Mouse (Mus musculus) heart, embryonic 13.5 days (tissue): ENCODE data around the gene B3gnt3. TPM values are rescaled to one million over a fixed set of nuclear protein-coding genes. Genes with fewer than 3 reads are reported as not detected.
"Not testable (repeated sequence)": the region's sequence is repeated elsewhere in the genome, so short reads cannot be mapped to it uniquely, and the experiment has no call there.

Experiments
- ATAC-seq: fragments of 200-750 bp; cut with Nextera tagmentation; 2 replicates; pipeline ENCODE4 v1.8.0; 2017; ENCODE audit warnings: moderate TSS enrichment; ENCODE audit not compliant: insufficient number of reproducible peaks, low FRiP score, low TSS enrichment; ENCODE audit errors: extremely low read depth
- H3K27ac ChIP-seq: fragments of 300-500 bp; sonication (generic); replicated peaks from 2 replicates; pipeline ENCODE4 v1.5.1; 2015; ENCODE audit warnings: moderate library complexity, mild to moderate bottlenecking, inconsistent platforms
- H3K27me3 ChIP-seq: fragments of 300-500 bp; sonication (generic); replicated peaks from 2 replicates; pipeline ENCODE4 v1.6.1; 2015; ENCODE audit warnings: mild to moderate bottlenecking, inconsistent platforms
- H3K36me3 ChIP-seq: fragments of 300-500 bp; sonication (generic); 2 replicates; pipeline ENCODE4 v1.6.1; 2015; ENCODE audit warnings: mild to moderate bottlenecking, inconsistent platforms
- H3K4me1 ChIP-seq: fragments of 300-500 bp; sonication (generic); 2 replicates; pipeline ENCODE4 v1.6.1; 2015; ENCODE audit warnings: inconsistent platforms
- H3K4me2 ChIP-seq: fragments of 300-500 bp; sonication (generic); 2 replicates; pipeline ENCODE4 v1.6.1; 2015; ENCODE audit warnings: inconsistent platforms, mild to moderate bottlenecking, moderate library complexity
- H3K4me3 ChIP-seq: fragments of 300-500 bp; sonication (generic); 2 replicates; pipeline ENCODE4 v1.5.1; 2015; ENCODE audit warnings: moderate library complexity, mild to moderate bottlenecking, inconsistent platforms
- H3K9ac ChIP-seq: fragments of 300-500 bp; sonication (generic); 2 replicates; pipeline ENCODE4 v1.6.1; 2015; ENCODE audit warnings: inconsistent platforms, mild to moderate bottlenecking, moderate library complexity
- H3K9me3 ChIP-seq: fragments of 300-500 bp; sonication (generic); 2 replicates; pipeline ENCODE4 v1.6.1; 2016; ENCODE audit warnings: inconsistent platforms
- WGBS: fragments of 180-500 bp; shearing (Covaris S2); methylation state at CpG from one replicate; pipeline ENCODE4 v1.1.7; 2015; ENCODE audit warnings: mixed read lengths; 5-methylcytosine and 5-hydroxymethylcytosine counted together
- polyA plus RNA-seq: library from polyadenylated mRNA; unstranded; fragments of >200 nt; fragmentation: Nextera tagmentation; extraction: Ambion mirVana; gene quantifications from 2 replicates; pipeline ENCODE4 v1.2.1, GENCODE M21; 2015

B3gnt3 gene
- polyA plus RNA-seq, 1 experiment from 2014 or later: 3.3 TPM

- peak overlapping the region; percentile 29 for H3K4me3 ChIP-seq
- H3K9ac ChIP-seq: 0 out of 2 replicates have a peak overlapping the region, but pooled peaks have one; percentile 3
- peak overlapping the region; percentile 59 for H3K4me2 ChIP-seq
- no peaks in the 10 kb centered on the region for H3K36me3 ChIP-seq
- H3K27me3 ChIP-seq: peaks cover 93% of the 10 kb centered on the region
- WGBS: 33% methylated on average over 25 of the region's 25 CpGs
- H3K4me1 ChIP-seq: no peaks in the 10 kb centered on the region
- H3K9me3 ChIP-seq: no peaks in the 10 kb centered on the region
- H3K27ac ChIP-seq: no peak overlapping the region
- ATAC-seq: no peak
Measured at GRCm38 (mm10) chr8:71709134-71709799, 7.7 kb upstream of the B3gnt3 start.

- H3K9me3 ChIP-seq: no peaks in the 10 kb centered on the region
- no peak overlapping the region for H3K27ac ChIP-seq
- WGBS: 29% methylated on average over 8 of the region's 8 CpGs
- H3K27me3 ChIP-seq: peaks cover 95% of the 10 kb centered on the region
- ATAC-seq: no peak
- no peak overlapping the region for H3K9ac ChIP-seq
- no peak overlapping the region for H3K4me2 ChIP-seq
- H3K36me3 ChIP-seq: no peaks in the 10 kb centered on the region
- no peak overlapping the region for H3K4me3 ChIP-seq
- H3K4me1 ChIP-seq: no peaks in the 10 kb centered on the region
Measured at GRCm38 (mm10) chr8:71707874-71708273, 6.3 kb upstream of the B3gnt3 start.

DNA sequence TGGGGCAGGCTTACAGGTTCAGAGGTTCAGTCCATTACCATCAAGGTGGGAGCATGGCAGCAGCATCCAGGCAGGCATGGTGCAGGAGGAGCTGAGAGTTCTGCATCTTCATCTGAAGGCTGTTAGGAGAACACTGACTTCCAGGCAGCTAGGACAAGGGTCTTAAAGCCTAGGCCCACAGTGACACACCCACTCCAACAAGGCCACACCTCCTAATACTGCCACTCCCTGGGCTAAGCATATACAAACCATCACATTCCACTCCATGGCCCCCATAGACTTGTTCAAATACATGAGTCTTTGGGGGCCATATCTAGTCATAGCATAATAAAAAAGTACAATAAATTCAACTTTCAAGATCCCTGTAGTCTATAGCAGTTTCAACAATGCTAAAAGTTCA is 1.8 kb upstream of the B3gnt3 start:
- Histone ChIP-seq H3K27me3 (peaks cover 96% of the 10 kb centered on the region), H3K4me1 (peaks cover 15% of the 10 kb centered on the region)

DNA sequence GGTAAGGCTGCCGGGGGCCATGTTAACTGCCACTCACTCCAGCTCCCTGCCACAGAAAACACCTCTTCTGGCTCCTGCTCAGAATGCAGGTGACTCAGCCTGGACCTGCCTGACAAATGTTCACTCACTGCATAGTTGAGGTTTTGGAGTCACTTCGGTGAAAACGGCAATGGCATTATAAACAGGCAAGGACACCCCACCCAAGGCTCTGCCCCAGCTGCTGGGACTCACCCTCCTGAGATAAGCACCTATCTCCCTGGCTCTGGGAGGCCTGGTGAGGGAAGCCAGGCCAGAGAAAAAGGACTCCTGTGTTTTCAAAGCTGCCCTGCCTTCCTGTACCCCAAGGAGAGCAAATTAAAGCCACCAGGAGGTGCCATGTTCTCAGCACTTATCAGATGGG is 1.3 kb upstream of the B3gnt3 start:
- Histone ChIP-seq H3K36me3 (no peaks in the 10 kb centered on the region), H3K4me2 (peak overlapping the region; percentile 69; the same call in 1 of the 2 replicates), H3K9me3 (no peaks in the 10 kb centered on the region), H3K4me1 (peaks cover 15% of the 10 kb centered on the region), H3K27ac (no peak overlapping the region), H3K4me3 (0 out of 2 replicates have a peak overlapping the region, but pooled peaks have one; percentile 6), H3K9ac (no peak overlapping the region), H3K27me3 (peaks cover 95% of the 10 kb centered on the region)
- 59% methylated on average over 3 of the region's 3 CpGs for WGBS
- ATAC-seq: no peak

More for the DNA sequence above, 1.8 kb upstream of the B3gnt3 start:
- not testable (repeated sequence) for H3K9ac ChIP-seq, H3K9me3 ChIP-seq, H3K27ac ChIP-seq, H3K4me3 ChIP-seq, ATAC-seq, H3K36me3 ChIP-seq
- H3K4me2 ChIP-seq: peak overlapping the region; percentile 69; the same call in 1 of the 2 replicates

- no peak overlapping the region for H3K27ac ChIP-seq
- WGBS: 25% methylated on average over 4 of the region's 4 CpGs
- no peak overlapping the region for H3K9ac ChIP-seq
- peak overlapping the region; percentile 69 for H3K4me2 ChIP-seq
- no peaks in the 10 kb centered on the region for H3K36me3 ChIP-seq
- peaks cover 15% of the 10 kb centered on the region for H3K4me1 ChIP-seq
- no peaks in the 10 kb centered on the region for H3K9me3 ChIP-seq
- H3K27me3 ChIP-seq: peaks cover 90% of the 10 kb centered on the region
- no peak for ATAC-seq
- no peak overlapping the region for H3K4me3 ChIP-seq
Measured at GRCm38 (mm10) chr8:71702087-71702432, 471 bp upstream of the B3gnt3 start.

GRCm38 (mm10) chr8:71700493-71701269 is 908 bp downstream of the B3gnt3 start:
- H3K27me3 ChIP-seq: peaks cover 89% of the 10 kb centered on the region
- H3K27ac ChIP-seq: no peak overlapping the region
- peaks cover 15% of the 10 kb centered on the region for H3K4me1 ChIP-seq
- WGBS: 7% methylated on average over 29 of the region's 29 CpGs
- peak overlapping the region; percentile 69 for H3K4me2 ChIP-seq
- peak overlapping the region; percentile 44 for H3K9ac ChIP-seq
- no peaks in the 10 kb centered on the region for H3K36me3 ChIP-seq
- no peak for ATAC-seq
- no peaks in the 10 kb centered on the region for H3K9me3 ChIP-seq
- H3K4me3 ChIP-seq: peak overlapping the region; percentile 47

DNA sequence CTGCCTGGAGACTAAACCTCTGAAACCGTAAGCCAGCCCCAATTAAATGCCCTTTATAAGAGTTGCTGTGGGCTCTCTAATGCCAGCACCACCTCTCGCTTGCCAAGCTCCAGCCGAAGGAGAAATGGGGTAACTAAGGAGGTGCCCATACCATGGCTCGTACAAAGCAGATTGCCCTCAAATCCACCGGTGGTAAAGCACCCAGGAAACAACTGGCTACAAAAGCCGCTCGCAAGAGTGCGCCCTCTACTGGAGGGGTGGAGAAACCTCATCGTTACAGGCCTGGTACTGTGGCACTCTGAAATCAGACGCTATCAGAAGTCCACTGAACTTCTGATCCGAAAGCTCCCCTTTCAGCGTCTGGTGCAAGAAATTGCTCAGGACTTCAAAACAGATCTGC is 6.1 kb downstream of the B3gnt3 start:
- H3K4me2 ChIP-seq, H3K4me1 ChIP-seq, H3K4me3 ChIP-seq, H3K9ac ChIP-seq, H3K9me3 ChIP-seq, H3K27ac ChIP-seq, ATAC-seq, H3K36me3 ChIP-seq: not testable (repeated sequence)
- WGBS: 63% methylated on average over 12 of the region's 12 CpGs
- H3K27me3 ChIP-seq: peaks cover 91% of the 10 kb centered on the region

GRCm38 (mm10) chr8:71693166-71694041 is 8.2 kb downstream of the B3gnt3 start:
- H3K9ac ChIP-seq: no peak overlapping the region
- no peaks in the 10 kb centered on the region for H3K9me3 ChIP-seq
- peak overlapping the region; percentile 49 for H3K4me2 ChIP-seq
- H3K27me3 ChIP-seq: peaks cover 91% of the 10 kb centered on the region
- H3K4me3 ChIP-seq: peak overlapping the region; percentile 22
- H3K27ac ChIP-seq: no peak overlapping the region
- 12% methylated on average over 68 of the region's 68 CpGs for WGBS
- H3K36me3 ChIP-seq: no peaks in the 10 kb centered on the region
- ATAC-seq: no peak
- H3K4me1 ChIP-seq: peaks cover 8% of the 10 kb centered on the region

DNA sequence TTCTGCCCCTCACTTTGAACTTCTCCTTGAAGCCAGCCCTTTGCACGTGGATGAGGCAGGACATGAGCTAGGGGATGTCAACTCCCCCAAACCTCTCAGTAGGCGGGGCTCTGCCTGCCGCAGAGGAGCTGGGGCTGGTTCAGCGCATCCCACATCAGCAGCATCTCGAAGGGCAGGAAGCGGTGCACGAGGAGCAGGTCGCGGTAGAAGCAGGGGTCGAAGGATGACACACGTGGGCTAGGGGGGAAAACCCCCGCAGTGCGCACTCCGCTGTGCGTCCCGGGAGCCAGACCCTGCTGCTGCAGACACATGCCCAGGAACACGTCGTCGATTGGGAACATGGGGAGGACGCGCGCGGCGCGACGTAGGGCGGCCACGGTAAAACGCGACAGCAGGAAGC is 9.1 kb downstream of the B3gnt3 start:
- H3K4me3 ChIP-seq: peak overlapping the region; percentile 9
- no peak for ATAC-seq
- 6% methylated on average over 30 of the region's 30 CpGs for WGBS
- H3K9ac ChIP-seq: no peak overlapping the region
- peaks cover 96% of the 10 kb centered on the region for H3K27me3 ChIP-seq
- no peaks in the 10 kb centered on the region for H3K9me3 ChIP-seq
- no peaks in the 10 kb centered on the region for H3K36me3 ChIP-seq
- peak overlapping the region; percentile 49; the same call in 1 of the 2 replicates for H3K4me2 ChIP-seq
- H3K4me1 ChIP-seq: peaks cover 11% of the 10 kb centered on the region
- no peak overlapping the region for H3K27ac ChIP-seq

DNA sequence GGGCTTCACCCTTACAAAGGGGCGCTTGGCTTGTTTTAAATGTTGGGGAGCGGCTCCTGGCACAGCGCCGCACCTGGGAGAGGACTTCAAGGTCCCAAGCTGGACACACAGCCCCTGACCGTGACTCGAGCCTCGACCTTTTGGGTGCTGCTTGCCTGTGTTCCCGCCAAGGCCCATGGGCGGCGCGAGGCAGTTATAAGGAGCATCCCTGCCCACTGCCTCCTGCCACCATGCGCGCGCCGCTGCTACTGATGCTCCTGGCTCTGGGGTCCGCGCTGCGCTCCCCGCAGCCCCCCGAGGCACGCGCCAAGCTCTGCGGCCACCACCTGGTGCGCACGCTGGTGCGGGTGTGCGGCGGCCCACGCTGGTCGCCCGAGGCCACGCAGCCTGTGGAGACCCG is 12.6 kb downstream of the B3gnt3 start, which contains the start of gene Insl3:
Gene Insl3, plus strand, starts transcription at position 187 of the 400 bp plus-strand sequence.
- 10% methylated on average over 33 of the region's 33 CpGs for WGBS
- Histone ChIP-seq H3K9ac (no peak within 1 kb of the TSS), H3K4me1 (peaks cover 27% of the 10 kb centered on the region), H3K27me3 (peaks cover 100% of the 10 kb centered on the region), H3K4me2 (no peak within 1 kb of the TSS), H3K4me3 (no peak within 1 kb of the TSS), H3K27ac (no peak within 1 kb of the TSS), H3K36me3 (no peaks in the 10 kb centered on the region), H3K9me3 (no peaks in the 10 kb centered on the region)
- ATAC-seq: no peak

DNA sequence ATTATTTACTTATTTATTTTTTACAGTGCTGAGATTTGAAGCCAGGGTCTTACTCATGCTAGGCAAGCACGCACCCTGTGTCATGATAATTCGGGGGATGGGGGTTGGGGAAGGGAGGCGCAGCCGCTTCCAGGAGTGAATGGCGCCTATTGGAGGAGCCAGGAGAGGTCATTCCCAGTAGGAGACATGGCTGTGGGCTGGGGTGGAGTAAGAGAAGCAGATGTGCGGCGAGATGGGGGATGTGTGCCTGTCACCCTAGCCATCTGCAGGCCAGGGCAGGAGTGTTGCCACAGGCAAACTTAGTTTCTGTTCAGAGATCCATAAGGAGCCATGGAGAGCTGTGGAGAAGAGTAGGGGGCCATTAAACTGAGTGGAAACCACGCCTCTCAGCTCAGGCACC is 14.0 kb downstream of the B3gnt3 start:
- WGBS: 7% methylated on average over 8 of the region's 8 CpGs
- H3K27me3 ChIP-seq: peaks cover 100% of the 10 kb centered on the region

More for the DNA sequence above, 14.0 kb downstream of the B3gnt3 start:
- Histone ChIP-seq H3K9ac (no peak overlapping the region), H3K27ac (no peak overlapping the region), H3K9me3 (no peaks in the 10 kb centered on the region), H3K36me3 (no peaks in the 10 kb centered on the region; the same call in 1 of the 2 replicates), H3K4me1 (peaks cover 19% of the 10 kb centered on the region), H3K4me2 (no peak overlapping the region), H3K4me3 (no peak overlapping the region)
- no peak for ATAC-seq
